8 mouse cellular contexts compared by ENCODE assay signal in the genomic region with DNA sequence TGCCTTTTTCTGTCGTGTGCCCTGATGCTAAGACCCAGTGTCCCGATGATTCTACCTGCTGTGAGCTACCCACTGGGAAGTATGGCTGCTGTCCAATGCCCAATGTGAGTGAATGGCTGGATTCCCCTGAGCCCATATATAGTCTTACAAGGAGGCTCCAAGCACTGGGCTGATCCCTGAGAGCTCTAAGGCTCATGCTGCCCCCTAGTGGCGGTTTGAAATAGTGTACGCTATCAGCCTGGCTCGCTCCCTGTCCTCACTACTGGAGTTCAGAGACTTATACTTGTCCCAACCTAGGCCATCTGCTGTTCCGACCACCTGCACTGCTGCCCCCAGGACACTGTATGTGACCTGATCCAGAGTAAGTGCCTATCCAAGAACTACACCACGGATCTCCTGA. TPM values are rescaled to one million over a fixed set of nuclear protein-coding genes. Genes with fewer than 3 reads are reported as not detected.
DNase-seq lines count a peak whose midpoint lies in the region; ATAC-seq and TF ChIP-seq lines count a peak whose summit lies in the region.

No protein-coding gene starts in this region.

- H3K4me1 ChIP-seq in embryonic facial prominence, embryonic 10.5 days, result peaks cover 63% of the 10 kb centered on the region
- peaks cover 52% of the 10 kb centered on the region for H3K4me1 ChIP-seq in heart, embryonic 10.5 days
- H3K4me1 ChIP-seq in neural tube, embryonic 15.5 days, result peaks cover 68% of the 10 kb centered on the region
- peaks cover 22% of the 10 kb centered on the region for H3K4me1 ChIP-seq in testis, adult 2 months (ENCODE audit: control insufficient read depth, insufficient read depth, low read length)

- no peaks in the 10 kb centered on the region for H3K9me3 ChIP-seq in embryonic facial prominence, embryonic 10.5 days
- no peaks in the 10 kb centered on the region for H3K9me3 ChIP-seq in heart, embryonic 10.5 days
- no peaks in the 10 kb centered on the region for H3K9me3 ChIP-seq in neural tube, embryonic 15.5 days (replicated peaks)

- no peak overlapping the region for H3K27ac ChIP-seq in embryonic facial prominence, embryonic 10.5 days (replicated peaks)
- no peak overlapping the region for H3K27ac ChIP-seq in heart, embryonic 10.5 days
- 0 out of 2 replicates have a peak overlapping the region, but pooled peaks have one; percentile 41 for H3K27ac ChIP-seq in neural tube, embryonic 15.5 days (replicated peaks)
- no peak overlapping the region for H3K27ac ChIP-seq in testis, adult 2 months (ENCODE audit: control insufficient read depth, insufficient read depth, low read depth, low read length)

- H3K9ac ChIP-seq in neural tube, embryonic 15.5 days (replicated peaks), result no peak overlapping the region

- ATAC-seq in neural tube, embryonic 15.5 days (ENCODE audit: low FRiP score), result peak; percentile 22; the same call in 1 of the 2 replicates

- H3K27me3 ChIP-seq in embryonic facial prominence, embryonic 10.5 days (replicated peaks; ENCODE audit: low read depth, poor library complexity, severe bottlenecking), result peaks cover 19% of the 10 kb centered on the region
- H3K27me3 ChIP-seq in heart, embryonic 10.5 days (ENCODE audit: insufficient read depth, poor library complexity, severe bottlenecking), result peaks cover 8% of the 10 kb centered on the region
- H3K27me3 ChIP-seq in neural tube, embryonic 15.5 days (replicated peaks), result no peaks in the 10 kb centered on the region
- no peaks in the 10 kb centered on the region for H3K27me3 ChIP-seq in testis, adult 2 months (ENCODE audit: control insufficient read depth, insufficient read depth, low read length)

- WGBS in embryonic facial prominence, embryonic 10.5 days, result 13% methylated on average over 7 of the region's 7 CpGs
- WGBS in heart, embryonic 10.5 days, result 11% methylated on average over 7 of the region's 7 CpGs
- WGBS in neural tube, embryonic 15.5 days, result 5% methylated on average over 7 of the region's 7 CpGs

- peak; percentile 93 for TF ChIP-seq CTCF in testis, adult 2 months (IDR thresholded peaks at IDR 0.05; ENCODE audit: control insufficient read depth, insufficient read depth, insufficient replicate concordance, low read depth, low read length)

- no peak overlapping the region for H3K4me2 ChIP-seq in neural tube, embryonic 15.5 days

- no peak overlapping the region for H3K4me3 ChIP-seq in embryonic facial prominence, embryonic 10.5 days
- H3K4me3 ChIP-seq in heart, embryonic 10.5 days, result no peak overlapping the region
- peak overlapping the region; percentile 8; the same call in 1 of the 2 replicates for H3K4me3 ChIP-seq in neural tube, embryonic 15.5 days (replicated peaks)
- H3K4me3 ChIP-seq in testis, adult 2 months (ENCODE audit: control insufficient read depth, low read depth, low read length), result no peak overlapping the region

- TF ChIP-seq POLR2A in testis, adult 2 months (IDR thresholded peaks at IDR 0.05; ENCODE audit: control insufficient read depth, low read depth, low read length), result 0 out of 2 replicates have a peak, but pooled peaks have one; percentile 19

- DNase-seq in 416B (ENCODE audit: low read depth), result peak; percentile 90
- peak; percentile 78 for DNase-seq in adrenal gland, adult 8-10 months
- peak; percentile 88 for DNase-seq in embryonic facial prominence, embryonic 10.5 days (ENCODE audit: low spot score)
- peak; percentile 92 for DNase-seq in heart, embryonic 10.5 days (ENCODE audit: low spot score)
- peak; percentile 92 for DNase-seq in kidney, postnatal 4 days
- peak; percentile 77 to 82 for DNase-seq in lung, adult 18-20 months

- H3K36me3 ChIP-seq in embryonic facial prominence, embryonic 10.5 days (replicated peaks), result peaks cover 62% of the 10 kb centered on the region
- peaks cover 61% of the 10 kb centered on the region for H3K36me3 ChIP-seq in heart, embryonic 10.5 days
- H3K36me3 ChIP-seq in neural tube, embryonic 15.5 days, result peaks cover 44% of the 10 kb centered on the region
- H3K36me3 ChIP-seq in testis, adult 2 months (ENCODE audit: control insufficient read depth, insufficient read depth, low read length), result no peaks in the 10 kb centered on the region

RNA-seq across cellular contexts. Expression of gene Grn, which starts 4.3 kb away (rescaled TPM):
- total RNA-seq in adrenal gland, adult 8-10 months (2022), result 100 to 1,000 TPM; 171 to 220 (median 202) TPM
- 79.4 and 87.3 TPM in 2 replicates for polyA plus RNA-seq in embryonic facial prominence, embryonic 10.5 days (2016; fragmentation: Nextera tagmentation; extraction: Ambion mirVana)
- polyA plus RNA-seq in heart, embryonic 10.5 days (2016; fragmentation: Nextera tagmentation; extraction: Ambion mirVana), result 109 and 151 TPM in 2 replicates
- 92.1 and 96.3 TPM in 2 replicates for polyA plus RNA-seq in neural tube, embryonic 15.5 days (2015; fragmentation: Nextera tagmentation; extraction: Ambion mirVana)
- polyA plus RNA-seq in testis, adult 2 months (2012; rRNA removed), result 21.1 TPM in 2 replicates

RNA-seq across cellular contexts. Expression of gene Fam171a2, which starts 13.1 kb away (rescaled TPM):
- total RNA-seq in adrenal gland, adult 8-10 months (2022), result 1 to 10 TPM; 3.8 to 6.2 (median 5.0) TPM
- 3.4 and 3.7 TPM in 2 replicates for polyA plus RNA-seq in embryonic facial prominence, embryonic 10.5 days (2016; fragmentation: Nextera tagmentation; extraction: Ambion mirVana)
- 1.7 and 3.6 TPM in 2 replicates for polyA plus RNA-seq in heart, embryonic 10.5 days (2016; fragmentation: Nextera tagmentation; extraction: Ambion mirVana)
- polyA plus RNA-seq in neural tube, embryonic 15.5 days (2015; fragmentation: Nextera tagmentation; extraction: Ambion mirVana), result 23.8 and 28.3 TPM in 2 replicates
- polyA plus RNA-seq in testis, adult 2 months (2012; rRNA removed), result 0.88 and 1.2 TPM in 2 replicates

RNA-seq across cellular contexts. Expression of gene Slc25a39, which starts 26.7 kb away (rescaled TPM):
- total RNA-seq in adrenal gland, adult 8-10 months (2022), result 100 to 1,000 TPM; 343 to 469 (median 379) TPM
- polyA plus RNA-seq in embryonic facial prominence, embryonic 10.5 days (2016; fragmentation: Nextera tagmentation; extraction: Ambion mirVana), result 229 and 241 TPM in 2 replicates
- 313 and 314 TPM in 2 replicates for polyA plus RNA-seq in heart, embryonic 10.5 days (2016; fragmentation: Nextera tagmentation; extraction: Ambion mirVana)
- 161 and 175 TPM in 2 replicates for polyA plus RNA-seq in neural tube, embryonic 15.5 days (2015; fragmentation: Nextera tagmentation; extraction: Ambion mirVana)
- polyA plus RNA-seq in testis, adult 2 months (2012; rRNA removed), result 1,405 and 1,456 TPM in 2 replicates

RNA-seq across cellular contexts. Expression of gene Itga2b, which starts 35.5 kb away (rescaled TPM):
- total RNA-seq in adrenal gland, adult 8-10 months (2022), result 1 to 10 TPM; 2.9 to 4.7 (median 4.1) TPM
- 3.9 and 6.5 TPM in 2 replicates for polyA plus RNA-seq in embryonic facial prominence, embryonic 10.5 days (2016; fragmentation: Nextera tagmentation; extraction: Ambion mirVana)
- 13.2 and 19.5 TPM in 2 replicates for polyA plus RNA-seq in heart, embryonic 10.5 days (2016; fragmentation: Nextera tagmentation; extraction: Ambion mirVana)
- 8.0 and 9.6 TPM in 2 replicates for polyA plus RNA-seq in neural tube, embryonic 15.5 days (2015; fragmentation: Nextera tagmentation; extraction: Ambion mirVana)
- 3.4 and 5.2 TPM in 2 replicates for polyA plus RNA-seq in testis, adult 2 months (2012; rRNA removed)

RNA-seq across cellular contexts. Expression of gene Rundc3a, which starts 41.2 kb away (rescaled TPM):
- total RNA-seq in adrenal gland, adult 8-10 months (2022), result 10 to 100 TPM; 53.9 to 83.9 (median 77.5) TPM
- polyA plus RNA-seq in embryonic facial prominence, embryonic 10.5 days (2016; fragmentation: Nextera tagmentation; extraction: Ambion mirVana), result 10.0 and 11.9 TPM in 2 replicates
- polyA plus RNA-seq in heart, embryonic 10.5 days (2016; fragmentation: Nextera tagmentation; extraction: Ambion mirVana), result 0.74 and 1.8 TPM in 2 replicates
- polyA plus RNA-seq in neural tube, embryonic 15.5 days (2015; fragmentation: Nextera tagmentation; extraction: Ambion mirVana), result 111 and 138 TPM in 2 replicates
- 53.7 and 55.6 TPM in 2 replicates for polyA plus RNA-seq in testis, adult 2 months (2012; rRNA removed)
